Mouse (Mus musculus) MEL (cell line): ENCODE data around the gene Tceal1. TPM values are rescaled to one million over a fixed set of nuclear protein-coding genes. Genes with fewer than 3 reads are reported as not detected.
"Not testable (repeated sequence)": the region's sequence is repeated elsewhere in the genome, so short reads cannot be mapped to it uniquely, and the experiment has no call there.

Experiments
- DNase-seq: peaks from one replicate; pipeline ENCODE4 v3.0.0; 2011; ENCODE audit warnings: low read depth, low spot score
- H3K27ac ChIP-seq: 2 replicates; pipeline ENCODE4 v1.5.1; 2012; ENCODE audit warnings: low read depth, mild to moderate bottlenecking, control low read depth, low read length, moderate library complexity; ENCODE audit not compliant: control insufficient read depth
- H3K27me3 ChIP-seq, 2 experiments: fragments of 150-350 bp in 1 of 2; sonication (generic) in 1 of 2; 2 replicates each; pipeline ENCODE4 v1.6.1; 2012; ENCODE audit warnings: low read length in 2 of 2, mild to moderate bottlenecking in 2 of 2, improper control_type of control experiment in 1 of 2, moderate library complexity in 1 of 2; ENCODE audit not compliant: insufficient read depth in 2 of 2, control insufficient read depth in 1 of 2
- H3K36me3 ChIP-seq, 2 experiments: 2 replicates each; pipeline ENCODE4 v1.6.1; 2012 to 2014; ENCODE audit warnings: low read length in 2 of 2, improper control_type of control experiment in 1 of 2, inconsistent platforms in 1 of 2, mild to moderate bottlenecking in 1 of 2; ENCODE audit not compliant: insufficient read depth in 2 of 2, control insufficient read depth in 1 of 2
- H3K4me1 ChIP-seq, 2 experiments: fragments of 150-350 bp in 1 of 2; sonication (generic) in 1 of 2; 2 replicates each; pipeline ENCODE4 v1.6.1; 2012; ENCODE audit warnings: low read length in 2 of 2, improper control_type of control experiment in 1 of 2, mild to moderate bottlenecking in 1 of 2; ENCODE audit not compliant: insufficient read depth in 2 of 2, control insufficient read depth in 1 of 2
- H3K4me3 ChIP-seq, 2 experiments: fragments of 150-350 bp in 1 of 2; sonication (generic) in 1 of 2; 2 replicates each; pipeline ENCODE4 v1.5.1; 2012; ENCODE audit warnings: low read depth in 2 of 2, low read length in 2 of 2, mild to moderate bottlenecking in 2 of 2, moderate library complexity in 2 of 2, control low read depth in 1 of 2, improper control_type of control experiment in 1 of 2; ENCODE audit not compliant: control insufficient read depth in 1 of 2, insufficient read depth in 1 of 2
- H3K79me2 ChIP-seq: 2 replicates; pipeline ENCODE4 v1.6.1; 2012; ENCODE audit warnings: mild to moderate bottlenecking, low read length, moderate library complexity; ENCODE audit not compliant: control insufficient read depth, poor library complexity, insufficient read depth
- H3K9ac ChIP-seq: 2 replicates; pipeline ENCODE4 v1.6.1; 2012; ENCODE audit warnings: low read depth, mild to moderate bottlenecking, control low read depth, low read length, moderate library complexity; ENCODE audit not compliant: control insufficient read depth, poor library complexity, severe bottlenecking
- H3K9me3 ChIP-seq: fragments of 150-350 bp; sonication (generic); replicated peaks from 2 replicates; pipeline ENCODE4 v1.6.1; 2012; ENCODE audit warnings: mild to moderate bottlenecking, low read length, improper control_type of control experiment, moderate library complexity; ENCODE audit not compliant: insufficient read depth
- CHD1 ChIP-seq: IDR thresholded peaks from 2 replicates; pipeline ENCODE4 v1.6.1; 2012; ENCODE audit warnings: low read depth, mild to moderate bottlenecking, inconsistent platforms, low read length, improper control_type of control experiment
- CHD2 ChIP-seq: IDR thresholded peaks from 2 replicates; pipeline ENCODE4 v1.6.1; 2011; ENCODE audit warnings: low read length, improper control_type of control experiment
- CTCF ChIP-seq, 3 experiments: IDR thresholded peaks in 2 of 3; conservative IDR thresholded peaks in 1 of 3; 2 replicates each; pipeline ENCODE4 v1.5.1; 2011 to 2012; ENCODE audit warnings: low read length in 3 of 3, low read depth in 2 of 3, mild to moderate bottlenecking in 2 of 3, improper control_type of control experiment in 1 of 3, inconsistent platforms in 1 of 3, mixed read lengths in 1 of 3, moderate library complexity in 1 of 3; ENCODE audit not compliant: control insufficient read depth in 1 of 3, insufficient read depth in 1 of 3, poor library complexity in 1 of 3, severe bottlenecking in 1 of 3
- E2F4 ChIP-seq: IDR thresholded peaks from 2 replicates; pipeline ENCODE4 v1.6.1; 2011; ENCODE audit warnings: low read depth, low read length, improper control_type of control experiment, borderline replicate concordance
- ELF1 ChIP-seq: IDR thresholded peaks from 2 replicates; pipeline ENCODE4 v1.6.1; 2014; ENCODE audit warnings: low read depth, mild to moderate bottlenecking, inconsistent platforms, low read length, improper control_type of control experiment, moderate library complexity
- ETS1 ChIP-seq: IDR thresholded peaks from 2 replicates; pipeline ENCODE4 v1.6.1; 2012; ENCODE audit warnings: low read depth, mild to moderate bottlenecking, inconsistent platforms, low read length, improper control_type of control experiment, moderate library complexity
- GABPA ChIP-seq: IDR thresholded peaks from 2 replicates; pipeline ENCODE4 v1.6.1; 2012; ENCODE audit warnings: low read depth, mild to moderate bottlenecking, inconsistent platforms, low read length, improper control_type of control experiment, moderate library complexity
- HCFC1 ChIP-seq: IDR thresholded peaks from 2 replicates; pipeline ENCODE4 v1.6.1; 2012; ENCODE audit warnings: low read depth, mild to moderate bottlenecking, inconsistent platforms, low read length, improper control_type of control experiment, moderate library complexity
- JUND ChIP-seq: IDR thresholded peaks from 2 replicates; pipeline ENCODE4 v1.6.1; 2011; ENCODE audit warnings: low read depth, mild to moderate bottlenecking, improper control_type of control experiment, low read length
- KAT2A ChIP-seq: conservative IDR thresholded peaks from 2 replicates; pipeline ENCODE4 v1.6.1; 2012; ENCODE audit warnings: low read depth, low read length, improper control_type of control experiment, inconsistent platforms
- MAFK ChIP-seq: IDR thresholded peaks from 2 replicates; pipeline ENCODE4 v1.6.1; 2011; ENCODE audit warnings: low read depth, mild to moderate bottlenecking, low read length, improper control_type of control experiment, borderline replicate concordance
- MAX ChIP-seq: IDR thresholded peaks from 2 replicates; pipeline ENCODE4 v1.6.1; 2011; ENCODE audit warnings: low read length, improper control_type of control experiment
- MXI1 ChIP-seq: IDR thresholded peaks from 2 replicates; pipeline ENCODE4 v1.6.1; 2011; ENCODE audit warnings: mild to moderate bottlenecking, low read depth, low read length, improper control_type of control experiment
- MYB ChIP-seq: IDR thresholded peaks from 2 replicates; pipeline ENCODE4 v1.6.1; 2011; ENCODE audit warnings: mild to moderate bottlenecking, low read depth, low read length, improper control_type of control experiment
- MYC ChIP-seq: IDR thresholded peaks from 2 replicates; pipeline ENCODE4 v1.6.1; 2011; ENCODE audit warnings: low read depth, mild to moderate bottlenecking, low read length, improper control_type of control experiment, moderate library complexity
- NRF1 ChIP-seq: IDR thresholded peaks from 2 replicates; pipeline ENCODE4 v1.6.1; 2014; ENCODE audit warnings: low read depth, mild to moderate bottlenecking, inconsistent platforms, low read length, improper control_type of control experiment, moderate library complexity; ENCODE audit not compliant: poor library complexity, insufficient read depth, severe bottlenecking
- POLR2A ChIP-seq, 2 experiments: IDR thresholded peaks; 2 replicates each; pipeline ENCODE4 v1.6.1; 2011 to 2012; ENCODE audit warnings: low read length in 2 of 2, mild to moderate bottlenecking in 2 of 2, control low read depth in 1 of 2, improper control_type of control experiment in 1 of 2, low read depth in 1 of 2, moderate library complexity in 1 of 2; ENCODE audit not compliant: control insufficient read depth in 1 of 2, insufficient read depth in 1 of 2, poor library complexity in 1 of 2
- POLR2AphosphoS5 ChIP-seq: IDR thresholded peaks from 2 replicates; pipeline ENCODE4 v1.6.1; 2012; ENCODE audit warnings: low read depth, borderline replicate concordance, mild to moderate bottlenecking, inconsistent platforms, low read length, moderate library complexity, mixed read lengths
- RCOR1 ChIP-seq: IDR thresholded peaks from 2 replicates; pipeline ENCODE4 v1.6.1; 2012; ENCODE audit warnings: low read depth, mild to moderate bottlenecking, inconsistent platforms, low read length, improper control_type of control experiment
- SIN3A ChIP-seq: IDR thresholded peaks from 2 replicates; pipeline ENCODE4 v1.6.1; 2012; ENCODE audit warnings: low read length, improper control_type of control experiment, inconsistent platforms
- SMC3 ChIP-seq: IDR thresholded peaks from 2 replicates; pipeline ENCODE4 v1.6.1; 2011; ENCODE audit warnings: low read depth, low read length, improper control_type of control experiment
- UBTF ChIP-seq: IDR thresholded peaks from 2 replicates; pipeline ENCODE4 v1.6.1; 2012; ENCODE audit warnings: low read depth, mild to moderate bottlenecking, inconsistent platforms, low read length, improper control_type of control experiment, moderate library complexity, borderline replicate concordance; ENCODE audit not compliant: insufficient read depth
- USF1 ChIP-seq: IDR thresholded peaks from 2 replicates; pipeline ENCODE4 v1.6.1; 2014; ENCODE audit warnings: low read depth, mild to moderate bottlenecking, inconsistent platforms, low read length, improper control_type of control experiment, moderate library complexity
- USF2 ChIP-seq, 2 experiments: IDR thresholded peaks; 2 replicates each; pipeline ENCODE4 v1.6.1; 2011 to 2012; ENCODE audit warnings: improper control_type of control experiment in 2 of 2, low read length in 2 of 2, borderline replicate concordance in 1 of 2, inconsistent platforms in 1 of 2, low read depth in 1 of 2, mild to moderate bottlenecking in 1 of 2; ENCODE audit not compliant: insufficient read depth in 1 of 2
- ZKSCAN1 ChIP-seq: IDR thresholded peaks from 2 replicates; pipeline ENCODE4 v1.6.1; 2012; ENCODE audit warnings: low read depth, mild to moderate bottlenecking, inconsistent platforms, low read length, improper control_type of control experiment, moderate library complexity
- ZNF384 ChIP-seq: IDR thresholded peaks from 2 replicates; pipeline ENCODE4 v1.6.1; 2012; ENCODE audit warnings: low read depth, mild to moderate bottlenecking, inconsistent platforms, low read length, improper control_type of control experiment
- polyA plus RNA-seq, 2 experiments: library from polyadenylated mRNA; stranded (reverse) in 1 of 2; unstranded in 1 of 2; fragments of >175 nt in 1 of 2; fragments of >200 nt in 1 of 2; gene quantifications; 2 replicates each; pipeline versions ENCODE4 v1.2.1 to v1.2.4; 2012; ENCODE audit warnings: low replicate concordance in 2 of 2, low read depth in 1 of 2; ENCODE audit not compliant: insufficient read length in 2 of 2, insufficient read depth in 1 of 2, missing spikeins in 1 of 2
- total RNA-seq: library from RNA; depleted of rRNA; stranded (reverse); fragments of 300-350 nt; gene quantifications from 2 replicates; pipeline ENCODE4 v1.2.3, GENCODE M21; 2012

The Tceal1 gene
- total and polyA plus RNA-seq, 3 experiments: not detected

GRCm38 (mm10) chrX:136666762-136667464 lies 40.9 kb upstream of the Tceal1 start:
- not testable (repeated sequence) for H3K79me2 ChIP-seq, H3K27ac ChIP-seq, H3K4me1 ChIP-seq, H3K27me3 ChIP-seq, H3K4me3 ChIP-seq, DNase-seq, H3K9me3 ChIP-seq, H3K9ac ChIP-seq, H3K36me3 ChIP-seq

- no peaks in the 10 kb centered on the region for H3K36me3 ChIP-seq
- 0 out of 4 replicates have a peak, but pooled peaks cover 0 to 2% of the 10 kb centered on the region in 2 experiments for H3K27me3 ChIP-seq
- no peak overlapping the region for H3K9ac ChIP-seq
- TF ChIP-seq ETS1 (no peak), HCFC1 (no peak), USF1 (no peak), CHD1 (no peak), MYC (no peak), MAFK (no peak), ZNF384 (no peak), JUND (no peak), NRF1 (no peak), GABPA (no peak)
- DNase-seq: no peak
- H3K4me3 ChIP-seq: no peak overlapping the region
- H3K4me1 ChIP-seq: no peaks in the 10 kb centered on the region
- H3K9me3 ChIP-seq: no peaks in the 10 kb centered on the region
- H3K79me2 ChIP-seq: no peaks in the 10 kb centered on the region
- H3K27ac ChIP-seq: no peak overlapping the region
Observed at GRCm38 (mm10) chrX:136668794-136669193, 39.0 kb upstream of the Tceal1 start.

- H3K79me2 ChIP-seq: no peaks in the 10 kb centered on the region
- TF ChIP-seq MYC (no peak), SIN3A (no peak), MAFK (no peak), UBTF (no peak), ELF1 (no peak), RCOR1 (no peak), POLR2AphosphoS5 (no peak), CTCF (IDR thresholded peaks at IDR 0.05 in 2 of 3, conservative IDR thresholded peaks at IDR 0.05 in 1 of 3; ENCODE audit: control insufficient read depth in 1 of 3, insufficient read depth in 1 of 3, low read depth in 2 of 3, low read length in 3 of 3, poor library complexity in 1 of 3, severe bottlenecking in 1 of 3) (no peak), HCFC1 (no peak), POLR2A (IDR thresholded peaks at IDR 0.05; ENCODE audit: control insufficient read depth in 1 of 2, insufficient read depth in 1 of 2, low read depth in 1 of 2, low read length in 2 of 2, poor library complexity in 1 of 2) (no peak), KAT2A (no peak), MYB (no peak), E2F4 (no peak), CHD2 (no peak), ZKSCAN1 (no peak), USF2 (IDR thresholded peaks at IDR 0.05; ENCODE audit: borderline replicate concordance in 1 of 2, insufficient read depth in 1 of 2, low read depth in 1 of 2, low read length in 2 of 2) (no peak), SMC3 (no peak), MAX (no peak), MXI1 (no peak)
- H3K4me1 ChIP-seq: no peaks in the 10 kb centered on the region
- no peak overlapping the region for H3K4me3 ChIP-seq
- H3K36me3 ChIP-seq: no peaks in the 10 kb centered on the region
- H3K27me3 ChIP-seq: no peaks in the 10 kb centered on the region
- no peak overlapping the region for H3K9ac ChIP-seq
- H3K9me3 ChIP-seq: no peaks in the 10 kb centered on the region
- DNase-seq: no peak
- H3K27ac ChIP-seq: no peak overlapping the region
Observed at GRCm38 (mm10) chrX:136680989-136681388, 26.8 kb upstream of the Tceal1 start.
